Mouse (Mus musculus) liver, embryonic 11.5 days (tissue): ENCODE measurements around the gene Tbx3. TPM values are rescaled to one million over a fixed set of nuclear protein-coding genes. Genes with fewer than 3 reads are reported as not detected.

Experiments
- ATAC-seq: fragments of 200-750 bp; cut with Nextera tagmentation; replicated peaks from 2 replicates; pipeline ENCODE4 v1.8.0; 2017; ENCODE audit warnings: moderate number of reproducible peaks, mild to moderate bottlenecking, moderate TSS enrichment, moderate library complexity; ENCODE audit not compliant: low FRiP score
- DNase-seq: peaks from one replicate; pipeline ENCODE4 v3.0.0-alpha.2; 2017; ENCODE audit warnings: low spot score
- H3K27ac ChIP-seq: fragments of 300-500 bp; sonication (generic); 2 replicates; pipeline ENCODE4 v1.5.1; 2014; ENCODE audit warnings: mild to moderate bottlenecking, low read depth, low read length, control low read depth
- H3K27me3 ChIP-seq: fragments of 300-500 bp; sonication (generic); replicated peaks from 2 replicates; pipeline ENCODE4 v1.6.1; 2014; ENCODE audit warnings: low read length, mixed read lengths; ENCODE audit not compliant: control insufficient read depth, insufficient read depth
- H3K36me3 ChIP-seq: fragments of 300-500 bp; sonication (generic); 2 replicates; pipeline ENCODE4 v1.6.1; 2014; ENCODE audit warnings: mild to moderate bottlenecking, low read length, moderate library complexity, mixed read lengths; ENCODE audit not compliant: control insufficient read depth, insufficient read depth
- H3K4me1 ChIP-seq: fragments of 300-500 bp; sonication (generic); replicated peaks from 2 replicates; pipeline ENCODE4 v1.6.1; 2014; ENCODE audit warnings: low read length, mixed read lengths; ENCODE audit not compliant: control insufficient read depth, insufficient read depth
- H3K4me2 ChIP-seq: fragments of 300-500 bp; sonication (generic); 2 replicates; pipeline ENCODE4 v1.6.1; 2014; ENCODE audit warnings: mild to moderate bottlenecking, control low read depth, moderate library complexity
- H3K4me3 ChIP-seq: fragments of 300-500 bp; sonication (generic); 2 replicates; pipeline ENCODE4 v1.5.1; 2014; ENCODE audit warnings: low read depth, low read length, control low read depth
- H3K9ac ChIP-seq: fragments of 300-500 bp; sonication (generic); 2 replicates; pipeline ENCODE4 v1.6.1; 2014; ENCODE audit warnings: low read depth, low read length, control low read depth
- H3K9me3 ChIP-seq: fragments of 300-500 bp; sonication (generic); 2 replicates; pipeline ENCODE4 v1.6.1; 2016; ENCODE audit warnings: low read length, inconsistent platforms, mixed read lengths; ENCODE audit not compliant: control insufficient read depth
- WGBS: fragments of 180-500 bp; shearing (Covaris S2); extraction: QIAGEN DNeasy Blood & Tissue Kit; methylation state at CpG from one replicate; pipeline ENCODE4 v1.1.7; 2014; 5-methylcytosine and 5-hydroxymethylcytosine counted together
- polyA plus RNA-seq: library from polyadenylated mRNA; unstranded; fragments of >200 nt; fragmentation: Nextera tagmentation; extraction: Ambion mirVana; gene quantifications from 2 replicates; pipeline ENCODE4 v1.2.1, GENCODE M21; 2014

Tbx3 gene
- polyA plus RNA-seq, 1 experiment from 2014 or later: 25.9 TPM

DNA sequence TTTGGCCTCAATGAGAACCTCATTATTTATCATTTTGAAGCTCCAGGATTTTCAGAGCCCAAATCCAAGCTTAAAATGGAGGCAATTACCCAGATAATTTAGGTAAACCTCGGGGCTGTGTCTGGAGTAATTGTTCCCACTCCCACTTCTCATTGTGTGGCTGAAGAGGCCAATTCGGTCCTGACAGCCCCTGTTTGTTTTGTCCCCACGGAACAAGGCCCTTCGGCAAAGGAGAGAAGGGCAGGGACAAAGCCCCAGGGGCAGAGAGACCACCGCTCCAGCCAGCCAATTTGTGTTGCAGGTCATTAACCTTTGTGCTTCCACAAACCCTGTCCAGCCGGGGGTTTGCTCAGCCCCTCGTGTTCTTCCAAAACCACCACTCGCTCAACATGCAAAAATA, 24.4 kb downstream of the Tbx3 start:
- Histone ChIP-seq H3K36me3 (no peaks in the 10 kb centered on the region), H3K9ac (no peak overlapping the region), H3K4me1 (no peaks in the 10 kb centered on the region), H3K27ac (no peak overlapping the region), H3K4me3 (no peak overlapping the region), H3K27me3 (peaks cover 11% of the 10 kb centered on the region), H3K4me2 (no peak overlapping the region), H3K9me3 (no peaks in the 10 kb centered on the region)
- no peak for ATAC-seq
- 44% methylated on average over 8 of the region's 8 CpGs for WGBS
- DNase-seq: no peak

- ATAC-seq (no peak), DNase-seq (no peak)
- Histone ChIP-seq H3K9ac (no peak overlapping the region), H3K36me3 (no peaks in the 10 kb centered on the region), H3K9me3 (no peaks in the 10 kb centered on the region), H3K27ac (no peak overlapping the region), H3K4me3 (no peak overlapping the region), H3K4me1 (no peaks in the 10 kb centered on the region), H3K27me3 (peaks cover 30% of the 10 kb centered on the region), H3K4me2 (no peak overlapping the region)
- WGBS: 61% methylated on average over 1 of the region's 1 CpGs
Observed at GRCm38 (mm10) chr5:119703031-119703430, 32.6 kb downstream of the Tbx3 start.

- Histone ChIP-seq H3K9me3 (no peaks in the 10 kb centered on the region), H3K4me2 (no peak overlapping the region), H3K27me3 (peaks cover 34% of the 10 kb centered on the region), H3K4me3 (no peak overlapping the region), H3K27ac (no peak overlapping the region), H3K36me3 (no peaks in the 10 kb centered on the region), H3K9ac (no peak overlapping the region), H3K4me1 (no peaks in the 10 kb centered on the region)
- DNase-seq: no peak
- no peak for ATAC-seq
- WGBS: 61% methylated on average over 7 of the region's 7 CpGs
Observed at GRCm38 (mm10) chr5:119704900-119705299, 34.4 kb downstream of the Tbx3 start.

DNA sequence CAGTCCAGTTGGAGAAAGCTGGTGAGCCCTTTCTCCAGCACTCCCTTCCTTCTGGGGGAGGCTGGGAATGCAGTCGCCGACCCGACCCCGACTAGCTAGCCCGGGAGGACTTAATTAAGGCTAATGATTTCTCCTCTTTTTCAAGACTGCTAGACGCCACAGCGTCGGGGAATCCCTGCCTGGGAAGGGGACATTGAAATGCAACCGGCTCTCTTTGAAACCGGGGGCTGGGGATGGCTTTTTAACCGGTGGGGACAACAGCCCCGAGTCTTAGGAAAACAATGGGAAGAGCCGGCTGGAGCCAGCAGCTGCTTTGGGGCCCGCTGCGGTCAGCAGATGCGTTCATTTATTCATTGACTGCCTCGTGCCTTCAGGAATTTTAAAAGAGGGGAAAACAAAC, 36.0 kb downstream of the Tbx3 start:
- H3K4me2 ChIP-seq: peak overlapping the region; percentile 55

DNA sequence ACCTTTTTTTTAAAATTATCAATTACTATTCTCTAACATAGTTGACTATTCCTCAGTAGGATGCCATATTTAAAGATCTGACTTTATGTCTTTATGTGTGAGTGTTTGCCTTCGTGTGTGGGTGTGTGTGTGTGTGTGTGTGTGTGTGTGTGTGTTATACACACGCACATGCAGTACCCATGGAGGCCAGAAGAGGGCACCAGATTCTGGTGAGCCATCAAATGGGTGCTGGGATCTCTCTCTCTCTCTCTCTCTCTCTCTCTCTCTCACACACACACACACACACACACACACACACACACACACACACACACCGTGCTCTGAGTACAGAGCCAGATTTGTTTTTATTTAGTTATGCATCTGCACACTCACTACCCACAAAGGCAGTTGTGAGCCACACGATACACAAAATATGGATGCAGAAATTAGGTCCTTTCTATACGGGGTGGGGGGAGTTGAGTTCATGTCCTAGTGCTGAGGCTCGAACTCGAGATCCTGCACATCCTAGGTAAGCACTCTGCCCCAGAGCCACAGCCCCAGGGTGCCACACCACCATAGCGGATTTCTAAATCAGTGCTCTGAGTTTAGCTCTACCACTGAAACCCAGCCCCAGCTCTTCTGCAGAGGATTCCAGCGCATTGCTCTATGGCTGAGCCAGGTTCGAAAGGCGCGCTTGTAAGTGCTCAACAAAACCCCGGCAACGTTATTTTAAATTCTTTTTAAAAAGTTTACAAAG, 38.5 kb downstream of the Tbx3 start:
- Histone ChIP-seq H3K27ac (no peak overlapping the region), H3K36me3 (no peaks in the 10 kb centered on the region), H3K4me2 (no peak overlapping the region), H3K4me1 (no peaks in the 10 kb centered on the region), H3K27me3 (peaks cover 31% of the 10 kb centered on the region), H3K4me3 (no peak overlapping the region), H3K9ac (no peak overlapping the region), H3K9me3 (no peaks in the 10 kb centered on the region)
- no peak for ATAC-seq
- DNase-seq: no peak
- WGBS: 80% methylated on average over 14 of the region's 14 CpGs

More for the DNA sequence above, 36.0 kb downstream of the Tbx3 start:
- Histone ChIP-seq H3K4me1 (no peaks in the 10 kb centered on the region), H3K4me3 (peak overlapping the region; percentile 20; the same call in 1 of the 2 replicates), H3K27ac (no peak overlapping the region), H3K36me3 (no peaks in the 10 kb centered on the region), H3K27me3 (peaks cover 34% of the 10 kb centered on the region), H3K9ac (0 out of 2 replicates have a peak overlapping the region, but pooled peaks have one; percentile 20), H3K9me3 (no peaks in the 10 kb centered on the region)
- ATAC-seq: no peak
- DNase-seq: no peak
- WGBS: 2% methylated on average over 17 of the region's 17 CpGs

GRCm38 (mm10) chr5:119709826-119710559, 39.5 kb downstream of the Tbx3 start:
- H3K36me3 ChIP-seq: no peaks in the 10 kb centered on the region

DNA sequence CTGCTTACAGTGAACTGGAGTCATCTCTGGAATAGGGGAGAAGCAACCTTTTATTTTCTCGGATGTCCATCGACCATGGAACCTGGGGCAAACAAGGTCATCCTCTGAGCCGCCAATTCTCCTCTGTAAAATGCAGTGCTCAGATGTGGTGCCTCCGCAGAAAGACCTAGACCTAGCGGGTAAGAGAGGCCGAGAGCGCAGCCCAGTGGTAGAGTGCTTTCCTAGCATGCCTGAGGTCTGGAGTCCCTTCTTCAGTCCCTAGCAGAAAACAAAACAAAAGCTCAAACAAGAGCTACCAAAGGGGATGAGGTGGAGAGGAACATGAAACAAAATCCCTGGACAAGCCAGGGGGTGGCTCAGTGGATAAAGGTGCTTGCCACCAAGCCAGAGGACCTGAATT, 40.3 kb downstream of the Tbx3 start:
- Histone ChIP-seq H3K4me3 (no peak overlapping the region), H3K9ac (no peak overlapping the region), H3K36me3 (no peaks in the 10 kb centered on the region), H3K27ac (no peak overlapping the region), H3K4me2 (no peak overlapping the region), H3K9me3 (no peaks in the 10 kb centered on the region), H3K4me1 (no peaks in the 10 kb centered on the region), H3K27me3 (peaks cover 25% of the 10 kb centered on the region)
- ATAC-seq: no peak
- 39% methylated on average over 7 of the region's 7 CpGs for WGBS
- no peak for DNase-seq

More at GRCm38 (mm10) chr5:119709826-119710559, 39.5 kb downstream of the Tbx3 start:
- no peak overlapping the region for H3K4me2 ChIP-seq
- H3K4me1 ChIP-seq: no peaks in the 10 kb centered on the region
- no peak overlapping the region for H3K9ac ChIP-seq
- H3K27me3 ChIP-seq: peaks cover 31% of the 10 kb centered on the region
- no peaks in the 10 kb centered on the region for H3K9me3 ChIP-seq
- DNase-seq: no peak
- H3K27ac ChIP-seq: no peak overlapping the region
- no peak for ATAC-seq
- WGBS: 33% methylated on average over 18 of the region's 18 CpGs
- no peak overlapping the region for H3K4me3 ChIP-seq

DNA sequence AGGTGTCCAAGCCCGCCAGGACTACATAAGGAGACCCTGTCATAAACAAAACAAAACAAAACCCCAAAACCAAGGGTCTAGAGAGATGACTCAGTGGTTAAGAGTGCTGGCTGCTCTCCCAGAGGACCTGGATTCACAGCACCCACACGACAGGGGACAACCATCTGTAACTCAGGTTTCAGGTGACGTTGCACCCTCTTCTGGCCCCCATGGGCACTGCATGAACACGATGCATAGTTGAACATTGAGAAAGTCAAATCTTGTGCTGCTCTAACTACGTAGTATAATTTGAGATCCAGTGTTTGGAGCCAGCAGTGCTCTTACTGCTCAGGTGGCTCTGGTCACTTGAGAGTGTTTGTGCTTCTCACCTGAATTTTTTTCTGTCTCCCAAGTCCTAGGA, 41.2 kb downstream of the Tbx3 start:
- H3K4me3 ChIP-seq: no peak overlapping the region
- H3K9ac ChIP-seq: no peak overlapping the region
- no peaks in the 10 kb centered on the region for H3K36me3 ChIP-seq
- H3K4me1 ChIP-seq: no peaks in the 10 kb centered on the region
- DNase-seq (no peak), ATAC-seq (no peak)
- whole genome bisulfite sequencing: 84% methylated on average over 5 of the region's 5 CpGs
- H3K27ac ChIP-seq: no peak overlapping the region
- peaks cover 18% of the 10 kb centered on the region for H3K27me3 ChIP-seq
- H3K4me2 ChIP-seq: no peak overlapping the region
- H3K9me3 ChIP-seq: no peaks in the 10 kb centered on the region
